Mouse (Mus musculus) cerebellum, postnatal 25 days (tissue): ENCODE results near the gene AC170998.1.
A peak's percentile ranks its signal among the peaks of the same experiment; 100 is the strongest.
"Not testable (repeated sequence)": the region's sequence is repeated elsewhere in the genome, so short reads cannot be mapped to it uniquely, and the experiment has no call there.

ENCODE experiments used
- DNase-seq, 2 experiments: peaks; one replicate each; pipeline ENCODE4 v3.0.0; 2021; ENCODE audit warnings: mixed read lengths in 2 of 2

AC170998.1 gene

DNA sequence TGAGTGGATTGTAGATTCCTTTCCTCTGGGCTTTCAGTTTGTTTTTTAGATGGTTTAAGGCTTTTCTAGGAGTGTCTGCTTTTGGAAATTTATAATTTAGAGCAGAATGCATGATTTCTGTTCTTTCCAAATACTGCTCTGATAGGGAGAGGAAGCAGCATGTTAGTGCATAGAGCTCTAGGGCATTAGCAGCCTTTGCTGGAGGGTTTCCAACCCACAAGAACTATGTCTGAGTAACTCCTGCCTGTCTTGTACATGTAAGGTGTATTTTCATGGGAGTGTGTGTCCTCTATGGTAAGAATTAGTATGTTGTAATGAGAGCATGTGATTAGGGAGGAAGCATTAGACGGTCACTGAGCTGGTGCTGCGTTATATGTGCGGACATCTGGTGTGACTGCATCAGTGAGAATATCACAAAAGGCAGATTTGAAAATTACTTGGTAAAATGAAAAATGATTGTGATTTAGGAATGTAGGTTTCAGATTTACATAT lies 18.7 kb upstream of the AC170998.1 start:
- no peak for DNase-seq

DNA sequence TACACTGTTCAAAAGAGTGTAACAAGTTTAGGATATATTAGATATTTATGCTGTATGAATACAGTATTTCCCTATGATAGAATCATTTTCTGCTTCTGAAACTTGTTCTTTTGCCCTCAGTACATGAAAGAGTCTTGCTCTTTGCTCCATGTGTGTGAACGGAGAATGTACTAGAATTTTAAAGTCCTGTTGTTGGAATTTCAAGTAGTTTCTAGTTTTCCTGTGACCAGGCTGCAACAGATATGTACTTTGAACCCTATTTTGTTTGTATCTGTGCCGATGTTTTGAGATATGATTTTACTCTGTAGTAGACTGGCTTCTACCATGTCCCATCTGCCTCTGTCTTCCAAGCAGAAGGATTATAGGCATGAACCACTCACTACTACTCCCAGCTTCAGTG lies 18.1 kb upstream of the AC170998.1 start:
- no peak for DNase-seq

GRCm38 (mm10) chr17:28708989-28709388 lies 16.9 kb upstream of the AC170998.1 start:
- no peak for DNase-seq

- no peak for DNase-seq
These were observed 16.2 kb upstream of the AC170998.1 start for GRCm38 (mm10) chr17:28709552-28710290.

DNA sequence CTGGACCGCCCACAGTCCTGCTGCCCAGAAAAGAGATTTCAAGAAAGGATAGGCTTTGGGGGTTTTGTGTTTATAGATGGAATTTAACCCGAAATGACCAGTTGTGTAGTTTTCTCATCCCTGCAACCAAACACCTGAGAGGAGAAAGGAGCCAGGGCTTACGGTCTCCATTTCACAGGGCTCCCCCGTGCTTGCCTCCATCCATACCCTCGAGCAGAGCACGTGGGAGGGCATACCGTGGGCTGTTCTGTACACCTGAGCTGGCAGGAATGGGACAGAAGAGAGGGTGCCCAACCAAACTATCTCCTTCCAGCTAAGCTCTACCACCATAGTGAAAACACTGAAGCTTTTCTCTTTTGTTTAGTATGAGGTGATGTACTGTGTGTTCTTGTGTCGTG lies 15.6 kb upstream of the AC170998.1 start:
- no peak for DNase-seq

DNA sequence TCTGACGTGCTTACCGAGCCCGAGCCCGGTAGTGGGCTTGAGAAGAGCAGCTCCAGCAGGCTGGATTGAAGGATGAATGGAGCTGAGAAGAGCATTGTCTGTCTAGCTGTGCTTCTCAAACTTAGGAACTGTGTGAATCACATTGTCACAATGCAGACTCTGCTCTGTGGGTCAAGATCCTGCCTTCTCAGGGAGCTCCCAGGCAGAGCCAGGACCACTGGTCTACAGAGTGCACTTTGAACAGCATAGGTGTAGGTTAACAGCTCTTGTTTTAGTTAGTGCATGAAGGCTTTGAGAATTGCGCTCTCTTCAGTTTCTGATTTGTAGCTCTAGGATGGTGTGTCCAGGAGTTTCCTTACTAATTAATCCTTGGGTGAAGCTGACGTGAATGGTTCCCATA lies 14.6 kb upstream of the AC170998.1 start:
- no peak for DNase-seq

DNA sequence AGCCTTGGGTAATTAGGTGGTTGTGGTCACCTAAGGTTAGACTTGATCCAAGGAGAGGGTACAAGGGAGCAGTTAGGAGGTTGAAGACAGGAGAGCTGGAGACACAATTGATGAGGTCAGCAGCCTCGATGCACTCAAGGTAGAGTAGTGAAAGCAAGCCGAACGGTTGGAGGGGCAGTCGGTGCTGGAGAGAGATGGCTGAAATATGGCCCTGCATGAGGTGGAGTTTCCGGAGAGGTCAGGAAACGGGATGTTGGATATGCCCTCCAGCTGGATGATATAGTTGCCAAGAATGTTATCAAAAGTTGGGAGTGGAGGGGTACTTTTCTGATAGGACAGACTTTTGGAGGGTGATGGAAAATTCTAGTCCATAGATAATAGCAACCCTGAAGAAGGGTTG lies 13.6 kb upstream of the AC170998.1 start:
- no peak for DNase-seq

GRCm38 (mm10) chr17:28714006-28714405 lies 11.9 kb upstream of the AC170998.1 start:
- no peak for DNase-seq

GRCm38 (mm10) chr17:28715832-28716548 lies 9.9 kb upstream of the AC170998.1 start:
- DNase-seq: no peak

DNA sequence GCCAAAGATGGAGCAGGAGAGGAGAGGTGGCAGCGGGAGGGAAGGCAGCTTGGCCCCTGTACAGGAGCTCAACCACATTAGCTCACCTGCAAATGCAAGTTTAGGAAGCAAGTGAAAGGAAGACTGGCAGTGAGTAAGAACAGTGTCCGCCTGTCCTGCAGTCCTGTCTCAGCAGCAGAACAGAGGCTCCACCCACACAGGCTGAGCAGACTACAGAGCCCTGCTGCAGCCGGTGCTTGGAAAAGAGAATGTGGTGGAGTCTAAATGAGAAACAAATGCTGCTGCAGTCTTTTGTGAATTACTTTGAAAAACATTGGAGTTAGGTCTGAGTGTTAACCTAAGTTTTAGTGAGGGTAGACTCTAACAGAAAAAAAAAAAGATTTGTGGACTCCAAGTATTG lies 8.3 kb upstream of the AC170998.1 start:
- DNase-seq: no peak

DNA sequence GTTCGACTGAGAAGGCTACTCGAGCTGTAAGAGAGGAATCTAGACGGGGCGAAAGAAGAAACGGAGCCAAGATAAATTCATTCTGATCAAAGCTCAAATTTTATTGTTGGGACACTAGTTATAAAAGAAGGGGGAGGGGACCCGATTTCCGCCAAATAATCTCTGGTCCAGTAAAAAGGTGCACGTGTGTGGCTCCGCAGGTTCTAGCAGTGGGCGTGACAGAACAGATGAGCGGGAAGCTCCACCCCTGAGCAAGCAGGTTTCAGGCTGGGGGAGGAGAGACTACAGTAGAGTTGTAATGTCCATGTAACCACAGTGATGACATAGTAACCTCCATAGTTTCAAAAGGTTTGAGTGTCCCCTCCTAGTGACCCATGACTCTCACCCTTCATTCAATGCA lies 1.6 kb downstream of the AC170998.1 start:
- not testable (repeated sequence) for DNase-seq

GRCm38 (mm10) chr17:28735317-28736105 lies 9.6 kb downstream of the AC170998.1 start:
- DNase-seq: no peak

- no peak for DNase-seq
These were observed 10.6 kb downstream of the AC170998.1 start for GRCm38 (mm10) chr17:28736486-28736885.

- DNase-seq: no peak
These were observed 12.1 kb downstream of the AC170998.1 start for GRCm38 (mm10) chr17:28737973-28738372.

GRCm38 (mm10) chr17:28739244-28739643 lies 13.4 kb downstream of the AC170998.1 start:
- DNase-seq: no peak

DNA sequence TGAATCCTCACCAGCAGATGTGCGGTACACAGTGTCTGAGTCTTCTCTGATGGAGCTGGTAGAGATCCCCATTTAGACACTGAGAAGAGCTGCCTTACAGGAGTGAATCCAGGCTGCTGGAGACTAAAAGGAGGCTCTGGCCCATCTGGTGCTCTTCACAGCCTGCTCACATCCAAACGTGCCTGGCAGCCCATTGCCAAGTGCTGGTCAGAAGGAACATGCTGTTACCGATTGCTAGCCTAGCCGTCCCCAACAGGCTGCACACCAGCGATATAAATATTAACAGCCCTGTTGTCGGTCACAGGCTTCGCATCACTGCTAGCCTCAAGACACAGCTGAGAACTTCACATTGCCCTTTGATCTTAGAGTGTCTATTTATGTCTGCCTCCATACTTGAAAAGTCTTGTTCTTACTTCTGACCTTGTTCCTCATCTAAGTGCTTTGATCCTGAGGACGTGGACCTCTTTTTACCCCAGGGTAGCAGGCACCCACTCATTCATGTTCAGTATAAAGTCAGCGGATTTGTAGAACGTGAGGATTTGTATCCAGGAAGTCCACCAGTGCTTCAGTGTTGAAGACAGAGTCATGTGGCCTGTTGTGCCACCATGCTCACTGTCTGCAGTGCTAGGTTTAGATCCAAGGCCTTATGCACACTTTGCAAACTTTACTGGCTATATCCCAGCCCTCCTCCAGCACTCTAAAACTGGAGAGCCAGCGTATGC lies 17.4 kb downstream of the AC170998.1 start:
- peak; percentile 60 to 71 for DNase-seq

- DNase-seq: no peak
These were observed 18.0 kb downstream of the AC170998.1 start for GRCm38 (mm10) chr17:28743916-28744315.

- DNase-seq: no peak
These were observed 19.9 kb downstream of the AC170998.1 start for GRCm38 (mm10) chr17:28745773-28746172.

DNA sequence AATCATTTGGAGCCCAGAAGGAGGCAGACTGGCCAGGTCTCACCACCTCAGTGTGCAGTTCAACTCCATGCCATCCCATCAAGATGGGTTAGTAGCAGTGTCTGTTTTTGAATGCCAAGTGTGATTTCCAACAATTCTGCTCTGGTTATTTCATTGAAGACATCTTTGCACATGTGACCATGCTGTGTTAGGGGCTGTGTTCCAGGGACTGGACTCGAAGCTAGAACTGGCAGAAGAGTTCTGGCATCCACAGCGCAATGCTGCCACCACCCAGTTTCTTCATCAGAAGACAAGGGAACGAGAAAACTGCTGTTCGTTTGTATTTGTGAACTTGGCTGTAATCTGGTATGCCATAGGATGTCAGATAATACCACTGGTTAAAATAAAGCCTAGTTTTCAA lies 22.1 kb downstream of the AC170998.1 start:
- no peak for DNase-seq

DNA sequence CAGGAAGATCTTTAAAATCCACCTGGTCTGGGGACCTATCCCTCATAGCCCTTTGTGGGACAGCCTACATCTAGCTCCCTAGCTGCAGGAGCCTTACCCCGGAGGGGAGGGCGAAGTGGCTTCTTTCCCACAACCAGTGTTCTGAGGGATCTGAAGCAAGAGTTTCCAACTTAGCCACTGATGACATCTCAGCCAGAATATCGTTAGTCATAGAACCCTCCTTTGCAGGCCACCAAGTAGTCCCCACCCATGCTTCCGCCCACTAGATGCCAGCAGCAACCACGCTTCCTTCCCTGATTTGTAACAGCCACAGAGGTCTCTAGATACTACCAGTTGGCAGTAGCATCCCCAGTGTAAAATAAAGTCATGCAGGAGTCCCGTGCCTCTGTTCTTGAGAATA lies 24.7 kb downstream of the AC170998.1 start:
- no peak for DNase-seq

- DNase-seq: no peak
These were observed 30.6 kb downstream of the AC170998.1 start for GRCm38 (mm10) chr17:28756447-28756846.

DNA sequence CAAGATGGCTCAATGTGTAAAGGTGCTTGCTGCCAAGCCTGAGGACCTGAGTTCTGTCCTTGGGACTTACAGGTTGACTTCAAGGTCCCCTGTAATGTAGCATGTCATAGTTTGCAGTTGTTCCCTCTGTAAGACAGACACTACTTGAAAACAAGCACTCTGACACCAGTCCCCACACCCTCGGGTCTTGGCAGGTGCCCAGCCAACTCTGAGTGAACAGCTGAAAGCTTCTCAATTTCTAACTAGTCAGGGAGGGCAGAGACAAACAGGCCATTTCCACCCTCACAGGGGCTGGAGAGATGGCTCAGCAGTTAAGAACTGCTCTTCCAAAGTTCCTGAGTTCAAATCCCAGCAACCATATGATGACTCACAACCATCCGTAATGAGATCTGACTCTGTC lies 31.6 kb downstream of the AC170998.1 start:
- no peak for DNase-seq
